Mouse (Mus musculus) liver, adult 2 months (tissue): Measurements from ENCODE around the gene Kif1bp.

ENCODE experiments used
- CTCF ChIP-seq: fragments of 200-500 bp; IDR thresholded peaks from 2 replicates; pipeline ENCODE4 v1.5.1; 2011; ENCODE audit warnings: low read depth, low read length, control low read depth
- POLR2A ChIP-seq: fragments of 200-500 bp; IDR thresholded peaks from 2 replicates; pipeline ENCODE4 v1.6.1; 2011; ENCODE audit warnings: low read length, control low read depth; ENCODE audit not compliant: insufficient read depth; ENCODE audit errors: extremely low read depth

DNA sequence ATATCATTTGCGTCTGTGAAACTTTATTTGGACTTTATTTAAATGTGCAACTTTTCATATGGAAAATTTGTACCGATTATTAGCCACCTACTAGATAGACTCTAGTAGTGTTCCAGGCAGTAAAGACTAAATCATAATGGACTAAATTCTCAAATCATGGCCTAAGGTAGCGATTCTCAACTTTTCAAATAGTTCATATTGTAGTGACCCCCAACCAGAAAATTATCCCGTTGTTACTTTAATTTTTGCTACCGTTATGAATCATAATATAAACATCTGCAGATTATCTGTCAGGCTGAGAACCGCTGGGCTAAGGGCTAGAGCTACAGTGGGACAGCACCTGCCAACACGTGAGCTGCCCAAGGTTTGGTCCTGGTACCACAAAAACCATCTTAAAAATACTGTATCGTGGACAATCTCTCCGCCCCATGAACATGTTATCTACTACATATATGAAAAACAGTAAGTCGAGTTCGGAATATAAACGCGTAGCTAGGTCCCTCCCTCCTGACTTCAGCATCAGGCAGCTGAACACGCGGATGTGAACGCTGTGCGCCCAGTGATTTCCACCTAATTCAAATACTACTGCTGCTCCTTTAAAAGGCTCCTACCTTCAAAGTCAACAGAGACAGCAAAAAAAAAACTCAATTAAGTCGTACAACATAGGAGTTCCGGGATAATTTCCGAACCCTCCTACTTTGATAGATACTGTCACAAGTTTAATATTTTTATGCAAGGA is 23.0 kb upstream of the Kif1bp start:
- no peak for TF ChIP-seq CTCF
- no peak for TF ChIP-seq POLR2A
